Mouse (Mus musculus): ENCODE measurements around the gene Traf1.

The Traf1 gene

DNA sequence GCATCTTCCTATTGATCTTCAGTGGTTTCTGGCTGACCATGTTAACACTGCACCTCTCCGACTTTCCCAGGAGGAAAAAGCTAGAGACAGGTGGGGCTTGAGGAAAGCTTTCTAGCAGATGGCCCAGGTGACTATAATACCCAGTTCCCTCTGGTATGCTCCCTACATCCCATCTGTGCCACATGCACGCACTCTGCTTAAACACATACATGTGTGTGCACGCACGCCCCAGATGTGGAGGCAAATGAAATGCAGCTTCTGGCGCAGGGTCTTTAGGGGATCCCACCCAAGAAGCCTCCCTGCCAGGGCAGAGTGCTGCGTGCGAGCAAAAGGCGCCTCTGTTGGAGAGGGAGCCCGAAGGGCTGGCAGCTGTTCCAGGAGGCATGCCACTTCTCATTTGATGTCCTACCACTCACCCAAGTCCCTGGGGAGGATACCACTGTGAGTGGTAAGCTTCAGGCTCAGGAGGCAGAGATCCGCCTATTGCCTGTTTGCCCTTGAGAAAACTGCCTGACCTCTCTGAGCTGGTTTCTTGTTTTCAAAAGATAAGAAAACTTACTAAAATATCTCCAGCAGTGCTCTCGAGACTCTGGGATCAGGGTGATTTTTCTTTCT is 20.4 kb downstream of the Traf1 start:
- DNase-seq (ENCODE audit: low read depth, low spot score) = no peak

GRCm38 (mm10) chr2:34940246-34940645 is 21.3 kb downstream of the Traf1 start:
- DNase-seq (ENCODE audit: low read depth, low spot score) = no peak

DNA sequence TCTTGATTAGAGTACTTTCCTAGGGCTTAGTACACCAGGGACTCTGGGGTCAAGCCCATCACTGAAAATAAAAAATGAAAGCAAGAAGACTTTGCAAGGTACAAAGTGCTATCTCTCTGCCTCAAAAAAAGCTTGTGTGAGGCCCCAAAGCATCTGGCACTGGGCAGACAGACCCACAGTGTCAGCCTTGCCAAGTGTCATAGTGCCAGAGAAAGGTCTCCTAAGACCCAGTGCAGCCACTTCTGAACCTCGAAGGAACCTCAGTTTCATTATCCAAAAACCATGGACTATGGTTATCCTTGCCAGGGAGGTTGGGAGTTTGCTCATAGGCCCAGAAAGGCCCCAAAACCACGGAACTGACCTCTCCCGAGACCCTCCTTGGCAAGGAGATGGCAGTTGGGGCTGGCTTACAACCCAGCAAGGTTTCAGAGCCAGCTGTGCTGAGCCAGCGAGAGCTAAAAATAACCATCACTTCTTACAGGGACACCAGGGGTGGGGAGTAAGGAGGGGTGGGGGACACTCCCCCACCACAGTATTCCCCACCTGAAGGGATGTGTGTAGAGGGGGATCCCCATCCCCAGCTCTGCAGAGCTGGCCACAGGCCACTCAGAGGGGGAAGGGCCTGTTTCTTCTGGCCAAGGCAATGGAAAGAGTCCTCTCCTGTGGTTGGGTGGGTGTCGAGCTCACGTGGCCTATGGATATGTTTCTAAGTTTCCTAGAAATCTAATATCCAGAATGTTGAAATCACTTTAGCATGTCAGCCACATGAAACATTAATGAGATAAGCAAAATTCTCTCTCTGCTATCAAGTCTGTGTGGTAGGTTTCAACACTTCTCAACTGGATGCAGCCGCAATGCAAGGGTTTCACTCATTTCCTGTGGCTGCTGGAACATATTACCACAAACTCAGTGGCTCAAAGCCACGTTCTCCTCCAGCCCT is 23.0 kb downstream of the Traf1 start:
- DNase-seq (ENCODE audit: low read depth, low spot score) = peak; percentile 62

- peak; percentile 40 for DNase-seq (ENCODE audit: low read depth, low spot score)
Measured at GRCm38 (mm10) chr2:34937460-34937859, 24.1 kb downstream of the Traf1 start.

DNA sequence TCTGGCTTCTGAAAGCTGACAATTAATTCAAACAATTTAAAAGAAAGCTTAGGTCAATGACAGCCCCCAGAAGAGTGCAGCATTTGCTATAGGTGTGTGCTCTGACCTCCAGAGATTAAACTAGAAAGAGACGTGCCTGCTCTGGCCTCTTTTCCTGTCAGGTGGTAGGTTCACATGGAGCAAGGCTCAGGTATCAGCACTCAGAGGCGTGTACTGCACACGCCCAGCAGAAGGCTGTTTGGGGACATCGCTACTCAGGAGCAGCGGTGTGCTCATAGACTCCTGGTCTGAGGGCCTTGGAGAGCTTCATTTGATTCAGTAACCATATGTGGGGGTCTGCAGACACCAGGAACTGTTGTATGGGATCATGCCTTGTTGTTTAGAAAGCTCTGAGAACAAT is 34.3 kb downstream of the Traf1 start:
- no peak for DNase-seq (ENCODE audit: low read depth, low spot score)

DNA sequence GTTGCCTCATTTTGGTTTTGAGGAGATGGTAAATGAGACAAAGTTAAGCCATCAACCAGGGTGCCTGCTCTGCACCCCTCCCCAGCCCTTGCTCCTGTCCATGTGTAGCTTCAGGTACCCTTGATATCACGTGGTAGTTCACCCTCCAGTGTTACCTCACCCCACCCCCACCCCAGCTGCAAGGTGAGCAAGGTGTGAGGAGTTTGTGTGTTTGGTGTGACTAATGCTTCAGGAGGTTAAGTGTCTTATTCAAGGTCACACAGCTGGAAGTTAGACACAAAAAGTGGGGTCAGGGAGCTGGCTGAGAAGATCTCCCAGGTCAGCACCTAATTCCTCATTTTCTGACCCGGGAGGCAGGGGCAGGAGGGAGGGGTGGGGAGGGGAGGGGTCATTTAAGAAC is 38.8 kb downstream of the Traf1 start:
- no peak for DNase-seq (ENCODE audit: low read depth, low spot score)

- DNase-seq (ENCODE audit: low read depth, low spot score) = no peak
Measured at GRCm38 (mm10) chr2:34920144-34920543, 41.4 kb downstream of the Traf1 start.

DNA sequence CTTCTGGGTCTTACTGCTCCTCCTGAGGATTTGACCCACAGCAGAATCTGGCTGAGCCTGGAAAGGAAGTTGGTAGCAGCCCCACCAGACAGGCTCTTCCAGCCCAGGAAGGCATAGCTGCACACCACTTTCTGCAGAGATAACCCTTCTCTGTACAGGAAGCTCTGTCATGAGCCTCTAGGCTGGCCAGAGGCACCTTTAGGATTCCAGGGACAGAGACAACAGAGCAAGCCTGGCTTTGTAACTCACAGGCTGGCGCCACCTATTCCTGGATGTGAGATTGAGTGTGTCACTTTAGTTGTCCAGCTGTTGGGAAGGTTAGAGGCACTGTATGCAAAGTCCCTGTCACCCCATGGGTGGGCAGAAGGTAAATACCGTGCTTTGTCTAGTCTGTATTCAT is 46.5 kb downstream of the Traf1 start:
- DNase-seq (ENCODE audit: low read depth, low spot score) = no peak

DNA sequence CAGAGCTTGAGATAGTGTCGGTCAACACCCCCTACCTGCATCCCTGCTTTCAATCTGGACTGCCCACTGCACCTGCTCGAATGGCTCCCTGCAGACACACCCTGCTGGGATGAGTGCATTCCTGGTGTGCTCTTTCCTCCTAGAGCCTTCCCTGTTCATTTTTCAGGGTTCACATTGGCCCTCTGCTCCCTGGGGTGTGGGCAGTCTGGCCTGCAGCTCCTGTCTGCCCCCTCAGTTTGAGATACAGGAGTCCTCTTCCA is 46.8 kb downstream of the Traf1 start:
- DNase-seq (ENCODE audit: low read depth, low spot score) = no peak

DNA sequence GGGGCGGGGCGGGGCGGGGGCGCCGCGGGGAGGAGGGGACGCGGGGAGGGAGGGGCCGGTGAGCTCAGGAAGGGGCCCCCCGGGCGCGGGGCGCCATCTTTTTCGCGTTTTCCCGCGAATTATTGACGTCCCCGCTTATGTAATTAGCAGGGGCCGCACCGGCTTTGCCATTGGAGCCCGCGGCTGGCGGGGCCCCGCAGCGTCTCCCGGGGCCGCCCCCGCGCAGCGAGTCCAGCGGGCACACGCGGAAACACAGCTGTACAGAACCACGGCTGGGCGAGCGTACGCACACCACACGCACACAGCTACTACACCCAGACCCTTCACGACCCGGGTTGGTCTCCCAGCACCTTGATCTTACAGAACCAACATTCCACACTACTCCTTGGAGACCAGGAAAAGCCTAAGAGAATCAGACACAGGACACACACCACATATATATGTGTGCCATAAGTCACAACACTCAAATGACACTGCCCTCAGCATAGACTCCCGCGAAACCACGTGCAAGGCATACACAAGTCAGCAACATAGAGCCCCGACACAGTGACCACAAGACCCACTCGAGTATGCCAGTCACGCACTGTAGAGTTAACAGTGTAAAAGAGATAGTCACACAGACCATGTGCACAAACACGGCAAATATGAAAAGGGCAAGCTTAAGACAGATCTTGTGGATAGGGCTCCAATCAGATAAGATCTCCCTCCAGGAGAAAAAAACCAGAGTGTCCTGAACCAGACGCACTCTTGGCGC is 47.3 kb downstream of the Traf1 start:
- DNase-seq (ENCODE audit: low read depth, low spot score) = peak; percentile 75

DNA sequence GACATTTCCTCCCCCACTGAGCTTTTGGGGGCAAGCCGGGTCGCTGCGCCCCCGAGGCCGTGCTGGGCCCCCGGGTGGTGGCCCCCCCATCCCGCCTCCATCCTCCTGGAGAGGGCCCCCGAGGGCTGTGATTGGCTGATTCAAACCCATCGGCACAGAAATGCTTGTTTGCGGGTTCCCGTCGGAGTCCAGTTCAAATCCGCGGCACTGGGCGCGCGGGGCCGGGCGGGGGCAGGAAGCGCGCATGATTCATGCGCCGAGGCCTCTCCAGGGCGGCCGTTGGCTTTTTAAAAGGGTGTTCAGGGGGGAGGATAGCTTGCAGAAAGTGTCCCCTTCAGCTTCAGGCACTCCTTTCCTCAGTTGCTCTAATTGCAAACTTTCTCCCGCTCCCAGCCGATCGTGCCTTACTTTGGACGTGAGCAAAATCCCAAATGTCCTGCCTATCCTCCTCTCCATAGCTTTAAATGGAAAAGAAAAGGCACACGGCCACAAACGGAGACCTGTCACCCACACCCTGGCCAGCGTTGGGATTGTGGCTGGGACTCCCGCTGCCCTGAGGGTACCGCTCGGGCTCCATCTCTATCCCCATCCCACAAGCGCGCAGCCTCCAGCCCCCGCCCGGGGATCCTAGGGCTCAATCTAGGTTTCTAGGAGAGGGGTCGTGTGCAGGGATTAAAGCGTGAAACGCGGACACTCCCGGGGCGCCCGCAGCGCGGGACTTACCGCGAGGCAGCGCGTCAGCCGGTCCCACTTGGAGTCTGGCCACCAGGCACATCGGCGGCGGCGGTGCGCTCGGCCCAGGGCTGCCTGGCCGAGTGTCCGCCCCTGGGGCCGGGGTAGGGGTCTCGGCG is 48.1 kb downstream of the Traf1 start, which contains the start of gene Phf19:
Phf19 (minus strand) TSS at position 809 of the 851 bp plus-strand sequence.
- peak; percentile 66 for DNase-seq (ENCODE audit: low read depth, low spot score)

GRCm38 (mm10) chr2:34912613-34913012 is 49.0 kb downstream of the Traf1 start:
- DNase-seq (ENCODE audit: low read depth, low spot score) = peak; percentile 20

GRCm38 (mm10) chr2:34911871-34912270 is 49.7 kb downstream of the Traf1 start:
- no peak for DNase-seq (ENCODE audit: low read depth, low spot score)

- DNase-seq (ENCODE audit: low read depth, low spot score) = no peak
Measured at GRCm38 (mm10) chr2:34909719-34910118, 51.9 kb downstream of the Traf1 start.

- DNase-seq (ENCODE audit: low read depth, low spot score) = peak; percentile 69
Measured at GRCm38 (mm10) chr2:34906861-34907604, 54.5 kb downstream of the Traf1 start.

DNA sequence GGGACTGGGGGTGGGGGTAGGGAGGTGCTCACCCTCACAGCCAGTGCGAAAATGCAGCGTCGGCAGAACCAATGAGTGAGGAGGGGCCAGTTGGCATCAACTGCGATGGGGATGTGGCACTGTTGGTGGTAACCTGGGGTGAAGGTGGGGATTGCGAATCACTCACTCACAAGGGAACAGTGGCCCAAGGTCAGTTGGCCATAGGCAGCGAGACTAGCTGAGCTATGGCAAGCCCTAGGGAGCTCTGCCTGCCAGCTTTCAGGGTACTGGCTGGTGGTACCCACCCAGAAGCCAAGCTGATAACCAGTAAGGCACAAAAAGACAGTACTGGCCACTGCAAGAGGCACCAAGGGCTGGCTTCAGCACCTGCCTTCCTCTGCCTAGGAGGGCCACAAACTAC is 55.1 kb downstream of the Traf1 start:
- no peak for DNase-seq (ENCODE audit: low read depth, low spot score)

GRCm38 (mm10) chr2:34904849-34905542 is 56.6 kb downstream of the Traf1 start:
- DNase-seq (ENCODE audit: low read depth, low spot score) = peak; percentile 96

- peak; percentile 17 for DNase-seq (ENCODE audit: low read depth, low spot score)
Measured at GRCm38 (mm10) chr2:34903652-34904405, 57.7 kb downstream of the Traf1 start.

DNA sequence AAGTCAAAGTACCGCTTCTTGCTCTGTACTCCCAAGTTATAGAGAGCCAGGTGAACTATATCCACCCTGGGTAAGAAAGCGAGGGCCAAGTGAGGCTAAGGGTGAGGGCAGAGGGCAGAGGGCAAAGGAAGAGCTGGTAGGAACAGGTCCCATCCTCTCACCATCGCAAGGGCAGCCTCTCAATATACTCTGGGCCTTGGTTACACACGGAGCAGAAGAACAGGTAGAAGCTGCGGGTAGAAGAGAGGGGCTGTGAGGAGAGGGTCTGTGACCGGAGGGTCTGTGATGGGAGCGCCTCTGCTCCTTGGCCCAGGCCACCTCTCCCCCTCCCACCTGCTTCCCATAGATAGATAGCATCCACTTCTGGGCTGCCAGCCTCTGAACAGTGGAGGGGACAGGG is 58.4 kb downstream of the Traf1 start:
- DNase-seq (ENCODE audit: low read depth, low spot score) = no peak

Data from CD4-positive, CD25-positive, alpha-beta regulatory T cell, adult 2 months (primary cell).